ENCODE assay signal across 15 mouse cellular contexts in the genomic region with DNA sequence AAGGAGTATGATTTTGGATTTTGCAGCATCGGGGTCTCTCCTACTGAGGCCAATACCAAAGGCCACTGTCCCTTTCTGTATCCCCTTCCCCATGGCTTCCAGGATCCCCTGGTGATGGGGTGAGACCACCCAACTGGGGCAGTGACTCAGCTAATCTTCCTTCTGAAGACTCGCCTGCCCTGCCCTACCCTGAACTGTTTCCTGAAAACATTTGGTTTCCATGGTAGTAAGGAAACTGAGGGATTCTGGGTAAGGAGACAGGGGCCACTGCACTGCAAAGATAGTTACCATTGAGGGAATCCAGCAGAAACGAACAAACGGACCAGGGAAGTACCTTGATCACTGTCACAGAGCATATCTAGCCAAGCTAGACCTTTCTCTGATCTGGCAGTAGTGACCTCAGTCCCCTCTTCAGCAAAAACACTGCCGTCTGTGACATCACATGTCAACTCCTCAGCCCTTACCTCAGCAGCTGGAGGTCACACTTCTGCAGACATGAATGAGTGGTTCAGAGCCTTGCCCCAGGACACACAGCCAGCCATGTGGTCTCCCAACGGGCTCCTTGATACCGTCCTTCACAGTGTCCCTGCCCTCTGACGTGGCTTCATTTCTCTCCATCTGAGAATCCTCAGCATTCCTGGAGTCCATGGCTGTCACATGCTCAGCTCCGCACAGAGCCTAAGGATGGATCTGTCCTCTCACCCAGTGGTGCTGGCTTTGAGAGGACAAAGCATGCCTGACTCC. TPM values are rescaled to one million over a fixed set of nuclear protein-coding genes. Genes with fewer than 3 reads are reported as not detected.
DNase-seq lines count a peak whose midpoint lies in the region; ATAC-seq and TF ChIP-seq lines count a peak whose summit lies in the region.
"Had no signal": no experiment of that assay in that cellular context is flagged by ENCODE, and none has a peak within 500 bp of the region (broad histone marks: within the 10 kb centered on the region; RNA-seq: fewer than 3 reads in every experiment).

No protein-coding gene starts in this region.

- peaks cover 20% of the 10 kb centered on the region for H3K4me1 ChIP-seq in testis, adult 2 months (ENCODE audit: control insufficient read depth, insufficient read depth, low read length)
- H3K4me1 ChIP-seq in heart, embryonic 14.5 days (ENCODE audit: control insufficient read depth in 2 of 2, insufficient read depth in 2 of 2, low read length in 2 of 2), result peaks cover 35 to 43% of the 10 kb centered on the region in 2 experiments
- H3K4me1 ChIP-seq: midbrain, embryonic 12.5 days had no signal

- no peak overlapping the region for H3K4me2 ChIP-seq in heart, embryonic 14.5 days (ENCODE audit: low read length)
- H3K4me2 ChIP-seq: limb, embryonic 12.5 days; lung, embryonic 15.5 days; midbrain, embryonic 12.5 days; neural tube, embryonic 12.5 days had no signal

- H3K9ac ChIP-seq in heart, embryonic 14.5 days (ENCODE audit: low read length), result no peak overlapping the region
- H3K9ac ChIP-seq: limb, embryonic 12.5 days; lung, embryonic 15.5 days; midbrain, embryonic 12.5 days; neural tube, embryonic 12.5 days had no signal

- peak overlapping the region; percentile 94 for H3K27ac ChIP-seq in gastrocnemius, adult 2 months
- peak overlapping the region; percentile 67; the same call in 1 of the 2 replicates for H3K27ac ChIP-seq in testis, adult 2 months (ENCODE audit: control insufficient read depth, insufficient read depth, low read depth, low read length)
- peak overlapping the region in 1 of 2 experiments; percentile 28; a peak in 1 of 4 replicates for H3K27ac ChIP-seq in heart, embryonic 14.5 days (replicated peaks in 1 of 2; ENCODE audit: control insufficient read depth in 1 of 2, insufficient read depth in 1 of 2, low read depth in 2 of 2, low read length in 2 of 2)
- H3K27ac ChIP-seq: limb, embryonic 12.5 days; lung, embryonic 15.5 days; midbrain, embryonic 12.5 days; neural tube, embryonic 12.5 days had no signal

- intact Hi-C loops in gastrocnemius, adult 2 months (cut with DNase I), result no loop called here

- no peaks in the 10 kb centered on the region for H3K9me3 ChIP-seq in heart, embryonic 14.5 days (ENCODE audit: control insufficient read depth, low read length)
- H3K9me3 ChIP-seq: limb, embryonic 12.5 days; lung, embryonic 15.5 days; midbrain, embryonic 12.5 days; neural tube, embryonic 12.5 days had no signal

- TF ChIP-seq POLR2A in testis, adult 2 months (IDR thresholded peaks at IDR 0.05; ENCODE audit: control insufficient read depth, low read depth, low read length), result 0 out of 2 replicates have a peak, but pooled peaks have one; percentile 23

- H3K4me3 ChIP-seq in gastrocnemius, adult 2 months, result no peak overlapping the region
- H3K4me3 ChIP-seq in testis, adult 2 months (ENCODE audit: control insufficient read depth, low read depth, low read length), result peak overlapping the region; percentile 60
- H3K4me3 ChIP-seq in heart, embryonic 14.5 days (ENCODE audit: control insufficient read depth in 1 of 2, insufficient read depth in 1 of 2, low read depth in 1 of 2, low read length in 2 of 2), result no peak overlapping the region
- H3K4me3 ChIP-seq: limb, embryonic 12.5 days; lung, embryonic 15.5 days; midbrain, embryonic 12.5 days; neural tube, embryonic 12.5 days had no signal

- WGBS in heart, embryonic 14.5 days, result 28% methylated on average over 9 of the region's 9 CpGs

- DNase-seq in gastrocnemius, adult 2 months, result no peak
- no peak for DNase-seq in gastrocnemius, adult 18-20 months (ENCODE audit: low spot score)
- no peak for DNase-seq in testis, postnatal 14 days (ENCODE audit: low spot score)
- DNase-seq in thymus, postnatal 4 days, result no peak
- DNase-seq in cerebellum, adult 11 months, result no peak
- no peak for DNase-seq in ovary, postnatal 36 days (ENCODE audit: low spot score)
- DNase-seq: embryo, embryonic 11 days; kidney, adult 8-10 months; right cerebral cortex, adult 18-20 months had no signal

- no peak for TF ChIP-seq CTCF in gastrocnemius, adult 2 months (IDR thresholded peaks at IDR 0.05)
- TF ChIP-seq CTCF in testis, adult 2 months (IDR thresholded peaks at IDR 0.05; ENCODE audit: control insufficient read depth, insufficient read depth, insufficient replicate concordance, low read depth, low read length), result no peak

- peak; percentile 20; the same call in 1 of the 2 replicates for ATAC-seq in heart, embryonic 14.5 days (ENCODE audit: insufficient number of reproducible peaks, insufficient read depth, low FRiP score, low read depth)

- H3K36me3 ChIP-seq in testis, adult 2 months (ENCODE audit: control insufficient read depth, insufficient read depth, low read length), result no peaks in the 10 kb centered on the region
- H3K36me3 ChIP-seq in heart, embryonic 14.5 days (ENCODE audit: control insufficient read depth, insufficient read depth, low read length), result 0 out of 2 replicates have a peak, but pooled peaks cover 8% of the 10 kb centered on the region
- H3K36me3 ChIP-seq: limb, embryonic 12.5 days; lung, embryonic 15.5 days; midbrain, embryonic 12.5 days; neural tube, embryonic 12.5 days had no signal

- no peaks in the 10 kb centered on the region for H3K27me3 ChIP-seq in testis, adult 2 months (ENCODE audit: control insufficient read depth, insufficient read depth, low read length)
- H3K27me3 ChIP-seq in heart, embryonic 14.5 days (ENCODE audit: control insufficient read depth, insufficient read depth, low read length), result no peaks in the 10 kb centered on the region
- H3K27me3 ChIP-seq: limb, embryonic 12.5 days; lung, embryonic 15.5 days; midbrain, embryonic 12.5 days; neural tube, embryonic 12.5 days had no signal

RNA-seq across cellular contexts. Expression of a gene that starts 27.4 kb away (rescaled TPM):
- total RNA-seq in gastrocnemius, adult 2 months (2021), result 10 to 100 TPM; 97.4 to 99.1 TPM
- total RNA-seq in gastrocnemius, adult 18-20 months (2021), result 100 to 1,000 TPM; 100 to 102 TPM
- polyA plus RNA-seq in testis, adult 2 months (2012; rRNA removed), result 55.8 and 59.2 TPM in 2 replicates
- polyA plus RNA-seq in heart, embryonic 14.5 days (2014; fragmentation: Nextera tagmentation; extraction: Ambion mirVana), result 29.4 and 30.2 TPM in 2 replicates

RNA-seq across cellular contexts. Expression of a gene that starts 33.6 kb away (rescaled TPM):
- total RNA-seq in gastrocnemius, adult 2 months (2021), result 1 to 10 TPM; 2.6 to 3.6 TPM
- 1 to 10 TPM; 2.2 to 4.1 TPM for total RNA-seq in gastrocnemius, adult 18-20 months (2021)
- polyA plus RNA-seq in testis, adult 2 months (2012; rRNA removed), result 1.9 TPM in 2 replicates
- polyA plus RNA-seq in heart, embryonic 14.5 days (2014; fragmentation: Nextera tagmentation; extraction: Ambion mirVana), result not detected in 2 replicates
- polyA plus RNA-seq: limb, embryonic 12.5 days; midbrain, embryonic 12.5 days; neural tube, embryonic 12.5 days had no signal

RNA-seq across cellular contexts. Expression of a gene that starts 58.2 kb away (rescaled TPM):
- total RNA-seq in gastrocnemius, adult 2 months (2021), result under 1 TPM; 0.15 to 0.50 TPM
- under 1 TPM; 0.25 to 0.26 TPM for total RNA-seq in gastrocnemius, adult 18-20 months (2021)
- polyA plus RNA-seq in testis, adult 2 months (2012; rRNA removed), result 0.74 and 1.1 TPM in 2 replicates
- polyA plus RNA-seq in heart, embryonic 14.5 days (2014; fragmentation: Nextera tagmentation; extraction: Ambion mirVana), result 3.0 and 3.1 TPM in 2 replicates
